Mouse (Mus musculus) thymus, postnatal 36 days (tissue): ENCODE data around the gene Atg2b.

Source experiments
- DNase-seq, 2 experiments: peaks; one replicate each; pipeline ENCODE4 v3.0.0; 2022; ENCODE audit warnings: mixed read lengths in 2 of 2

Atg2b gene

DNA sequence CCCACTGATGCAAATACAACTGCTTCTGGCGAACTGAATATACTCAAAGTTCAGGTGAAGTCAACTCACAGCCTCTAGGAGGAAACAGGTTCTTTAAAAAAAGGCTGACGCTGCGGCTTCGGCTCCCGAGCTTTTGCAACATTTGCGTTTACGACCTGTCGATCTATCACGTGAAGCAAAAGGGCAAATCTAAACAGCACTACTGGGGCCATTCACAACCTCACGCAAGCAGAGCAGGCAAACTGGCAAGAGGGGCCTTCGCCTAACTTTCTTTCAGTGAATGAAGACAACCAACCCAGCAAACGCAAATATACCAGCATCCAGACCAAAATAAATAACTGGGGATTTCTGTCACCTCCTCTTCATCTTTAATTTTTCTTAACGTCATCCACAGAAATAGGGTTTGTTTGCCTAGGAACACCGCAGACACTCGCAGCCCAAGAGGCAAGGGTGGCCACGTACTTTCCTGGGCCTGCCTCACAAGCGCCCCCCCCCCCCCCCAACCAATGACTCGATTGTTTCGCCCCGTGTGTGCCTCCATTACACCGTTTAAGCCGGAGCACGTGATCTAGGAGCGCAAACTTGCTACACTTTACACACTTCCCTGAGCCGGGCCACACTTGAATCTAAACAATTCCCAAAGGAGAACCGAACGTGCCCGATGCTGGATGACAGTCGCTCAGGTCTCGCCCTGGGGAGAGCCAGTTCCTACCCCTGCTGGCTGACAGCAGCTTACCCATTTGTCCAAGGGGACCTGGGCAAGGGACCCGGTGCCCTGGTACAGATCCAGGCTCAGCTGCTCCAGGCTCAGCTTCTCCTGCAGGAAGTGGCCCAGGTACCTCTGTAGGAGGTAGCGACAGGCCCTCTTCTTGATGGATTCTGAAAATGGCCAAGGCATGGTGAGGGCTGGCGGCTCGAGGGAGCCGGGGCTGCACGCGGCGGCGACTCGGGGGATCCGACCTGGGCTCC lies 794 bp downstream of the Atg2b start, which contains the start of gene Gskip:
TSS of gene Gskip (plus strand) at position 897 of the 969 bp plus-strand sequence.
- DNase-seq: peak; percentile 47 to 49

- DNase-seq: no peak
Observed at GRCm38 (mm10) chr12:105678762-105679161, 6.2 kb downstream of the Atg2b start.

DNA sequence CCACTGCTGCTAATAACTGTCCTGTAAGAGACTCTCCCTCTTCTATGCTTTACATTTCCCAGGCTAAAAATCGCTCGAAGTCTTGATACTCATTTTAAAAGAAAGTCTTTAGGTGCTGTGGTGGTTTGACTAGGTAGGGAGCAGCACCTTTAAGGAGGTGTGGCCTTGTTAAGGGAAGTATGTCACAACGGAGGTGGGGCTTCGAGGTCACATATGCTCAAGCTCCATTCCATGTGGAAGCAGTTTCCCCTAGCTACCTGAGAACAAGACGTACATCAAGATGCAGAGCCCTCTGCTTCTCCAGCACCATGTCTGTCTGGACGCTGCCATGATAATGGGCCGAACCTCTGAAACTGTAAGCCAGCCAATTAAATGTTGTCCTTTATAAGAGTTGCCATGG lies 6.8 kb downstream of the Atg2b start:
- no peak for DNase-seq

GRCm38 (mm10) chr12:105676274-105676673 lies 8.7 kb downstream of the Atg2b start:
- no peak for DNase-seq

DNA sequence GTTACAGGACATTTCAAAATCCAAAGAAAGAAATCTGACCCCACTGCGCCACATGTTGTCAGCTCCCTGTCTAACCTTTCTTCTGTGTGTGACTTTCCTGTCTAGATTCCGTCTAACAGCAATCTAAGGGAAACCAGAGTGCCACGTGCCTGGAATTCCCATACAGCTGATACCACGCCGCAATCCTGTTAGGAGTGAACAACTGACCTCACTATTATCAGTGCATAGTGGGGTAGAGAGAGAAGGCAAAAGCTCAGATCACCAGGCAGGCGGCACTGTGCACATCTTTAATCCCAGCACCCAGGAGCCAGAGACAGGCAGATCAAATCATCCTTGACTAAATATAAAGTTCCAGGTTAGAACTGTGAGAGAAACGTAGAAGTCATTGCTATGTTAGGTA lies 29.2 kb downstream of the Atg2b start:
- no peak for DNase-seq

- DNase-seq: no peak
Observed at GRCm38 (mm10) chr12:105642770-105643321, 42.2 kb downstream of the Atg2b start.

GRCm38 (mm10) chr12:105637554-105637953 lies 47.5 kb downstream of the Atg2b start:
- no peak for DNase-seq

DNA sequence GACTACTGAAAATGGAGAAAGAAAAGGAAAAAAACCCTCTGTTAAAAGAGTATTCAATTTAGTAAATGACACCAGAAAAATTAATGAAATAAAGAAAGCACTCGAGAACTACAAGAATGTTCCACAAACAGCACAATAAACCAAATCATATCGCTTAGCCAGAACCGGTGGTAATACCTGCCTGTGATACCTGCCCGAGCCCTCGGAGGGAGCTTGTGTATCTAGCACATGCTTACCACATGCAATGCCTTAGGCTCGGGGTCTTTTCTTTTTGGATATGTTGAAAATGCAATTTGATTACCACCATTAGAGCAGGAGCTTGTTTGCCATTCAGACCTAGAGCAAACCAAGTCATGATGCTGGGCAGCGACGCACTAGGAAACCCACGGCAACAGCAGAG lies 48.5 kb downstream of the Atg2b start:
- no peak for DNase-seq

DNA sequence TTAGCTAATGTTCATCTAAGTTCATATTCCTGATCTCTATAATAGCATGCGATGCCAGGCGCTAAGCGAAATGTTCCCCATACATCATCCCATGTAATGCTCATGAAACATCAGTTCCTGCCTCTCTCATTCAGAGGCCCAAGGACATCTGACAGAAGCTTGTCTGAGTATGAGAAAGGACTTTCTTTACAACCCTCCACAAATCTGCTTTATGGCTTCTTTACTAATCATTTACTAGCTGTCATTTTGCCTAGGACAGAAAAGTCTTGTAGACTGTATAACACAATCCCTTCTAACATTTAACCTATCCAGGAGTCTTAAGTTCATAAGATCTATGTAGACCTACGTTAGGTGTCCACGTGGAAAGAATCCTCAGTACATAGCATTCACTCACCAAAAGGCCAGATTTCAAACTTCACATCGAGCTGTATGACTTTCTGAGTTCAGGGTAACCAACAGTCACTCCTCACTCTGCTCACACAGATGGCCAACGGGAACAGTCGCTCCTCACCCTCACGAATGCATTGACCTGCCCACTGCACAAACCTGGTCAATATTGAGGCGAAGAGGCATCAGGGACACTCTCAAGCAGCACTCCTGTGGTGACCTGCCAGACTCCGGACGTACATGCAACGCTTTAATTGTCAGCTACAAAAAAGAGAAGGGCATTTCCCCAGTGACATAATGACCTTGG lies 50.5 kb downstream of the Atg2b start:
- DNase-seq: no peak

GRCm38 (mm10) chr12:105625798-105626197 lies 59.2 kb downstream of the Atg2b start:
- DNase-seq: no peak

DNA sequence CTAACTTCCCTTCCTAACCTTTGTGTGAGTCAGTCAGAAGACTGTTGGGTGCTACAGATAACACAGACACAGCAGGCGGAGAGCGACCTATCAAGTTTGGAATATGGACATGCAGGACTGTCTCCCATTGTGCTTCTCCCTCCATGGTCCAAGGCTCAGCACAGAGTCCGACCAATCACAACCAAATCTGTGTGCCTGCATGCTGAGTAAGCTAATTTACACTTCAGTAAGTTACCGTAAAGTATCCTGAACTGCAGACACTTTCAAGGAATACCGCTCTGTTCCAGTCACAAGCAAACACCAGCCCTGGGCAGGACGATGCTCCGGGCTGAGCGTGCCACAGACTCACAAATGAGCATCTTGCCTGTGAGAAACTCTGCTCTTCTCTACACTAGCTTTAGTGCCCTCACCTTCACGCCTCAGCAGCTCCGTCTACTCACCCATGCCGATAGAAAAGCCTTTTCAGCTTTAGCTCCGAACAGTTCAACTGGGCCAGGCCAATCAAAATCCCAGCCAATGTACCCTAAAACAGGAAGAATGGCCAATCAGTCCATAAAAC lies 62.0 kb downstream of the Atg2b start:
- DNase-seq: no peak

GRCm38 (mm10) chr12:105622048-105622447 lies 63.0 kb downstream of the Atg2b start:
- DNase-seq: no peak

GRCm38 (mm10) chr12:105613559-105613958 lies 71.5 kb downstream of the Atg2b start:
- DNase-seq: no peak

DNA sequence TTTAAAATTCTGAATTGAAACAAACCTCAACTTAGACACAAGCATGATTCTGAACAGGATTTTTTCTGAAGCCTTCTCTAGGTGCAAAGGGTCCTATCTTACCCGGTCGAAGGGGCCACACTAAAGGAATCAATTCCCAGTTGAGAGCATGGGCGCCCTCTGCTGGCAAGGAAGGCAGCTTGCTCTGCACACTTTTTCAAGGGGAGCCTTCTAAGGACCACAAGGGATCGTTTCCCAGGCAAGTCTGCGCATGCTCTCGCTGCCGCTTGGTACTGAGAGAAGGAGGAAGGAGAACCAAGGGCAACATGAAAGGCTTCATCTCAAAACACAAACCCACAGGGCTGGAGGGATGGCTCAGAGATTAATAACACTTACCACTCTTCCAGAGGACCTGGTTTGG lies 73.3 kb downstream of the Atg2b start:
- DNase-seq: peak; percentile 23 to 35

DNA sequence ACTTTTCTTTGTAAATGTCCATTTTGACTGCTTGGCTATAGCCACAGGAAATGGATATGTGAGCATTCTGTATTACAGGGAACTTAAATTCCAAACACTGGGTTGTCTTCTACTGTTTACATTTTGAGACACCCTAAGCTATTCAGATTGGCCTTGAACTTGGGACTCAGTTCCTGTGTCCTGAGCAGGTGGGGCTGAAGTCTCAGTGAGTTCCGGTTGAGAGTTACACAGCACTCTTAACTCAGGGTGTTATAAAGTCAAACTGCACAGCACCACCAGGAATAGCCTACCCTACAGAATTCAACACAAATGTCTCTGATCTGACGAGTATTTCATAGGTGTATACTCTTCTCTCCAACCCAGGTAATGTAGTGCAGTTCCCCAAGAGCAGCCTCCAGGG lies 74.0 kb downstream of the Atg2b start:
- no peak for DNase-seq

DNA sequence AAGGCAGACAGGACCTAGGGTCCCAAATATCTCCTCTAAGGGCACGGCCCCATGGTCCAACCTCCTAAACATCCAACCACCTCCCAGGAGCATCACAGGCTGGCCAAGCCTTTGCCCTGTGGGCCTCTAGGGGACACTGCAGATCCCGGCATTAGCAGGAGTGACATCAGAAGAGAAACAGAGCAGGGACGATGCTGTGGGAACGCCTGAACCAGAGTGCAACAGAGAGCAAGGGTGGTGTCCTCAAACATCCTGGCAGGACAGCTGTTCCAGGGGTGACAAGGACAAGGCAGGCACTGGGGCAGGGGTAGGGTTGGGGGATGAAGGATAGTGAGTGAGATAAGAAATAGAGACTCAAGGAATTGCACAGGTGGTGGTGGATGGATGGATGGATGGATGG lies 78.1 kb downstream of the Atg2b start:
- no peak for DNase-seq

DNA sequence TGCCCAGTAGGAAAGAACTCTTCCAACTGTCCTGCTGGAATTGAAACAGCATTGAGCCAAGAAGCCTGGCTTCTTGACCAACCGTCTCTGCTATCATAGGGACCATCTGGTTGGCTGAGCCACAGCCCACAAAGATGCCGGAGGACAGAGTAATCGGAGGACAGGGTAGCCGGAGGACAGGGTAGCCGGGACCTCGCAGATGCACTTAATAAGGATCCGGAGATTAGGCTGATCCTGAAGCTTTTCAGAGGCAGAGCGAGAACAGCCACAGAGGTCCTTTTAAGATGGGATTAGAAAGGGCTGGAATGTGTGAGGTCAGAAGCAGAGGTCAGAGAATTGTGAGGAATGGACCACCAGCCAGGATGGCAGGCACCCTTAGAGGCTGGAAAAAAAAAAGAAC lies 79.8 kb downstream of the Atg2b start:
- no peak for DNase-seq

- no peak for DNase-seq
Observed at GRCm38 (mm10) chr12:105603904-105604303, 81.1 kb downstream of the Atg2b start.

GRCm38 (mm10) chr12:105602581-105603210 lies 82.3 kb downstream of the Atg2b start, which contains the start of gene Bdkrb1:
Gene Bdkrb1, plus strand, starts transcription at chr12:105603085.
- DNase-seq: no peak

- no peak for DNase-seq
Observed at GRCm38 (mm10) chr12:105601586-105601985, 83.4 kb downstream of the Atg2b start.

DNA sequence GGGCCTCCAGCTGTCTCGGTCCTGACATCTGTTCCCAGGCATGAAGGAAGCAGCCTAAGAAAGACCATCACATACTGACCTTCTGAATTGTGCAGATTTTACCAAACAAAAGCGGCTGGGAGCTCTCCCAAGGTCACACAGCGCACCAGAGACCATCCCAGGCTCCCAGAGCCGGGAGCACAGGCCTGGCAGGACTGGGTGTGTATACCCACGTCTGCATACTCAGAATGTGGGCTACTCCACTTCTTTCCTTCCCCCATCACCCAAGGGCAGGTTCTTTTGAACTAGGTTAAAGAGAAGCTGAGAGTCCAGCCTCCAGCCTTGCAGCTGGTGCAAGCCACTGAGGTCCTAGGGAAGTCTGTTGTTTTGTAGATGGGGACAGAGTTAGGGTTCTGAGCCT lies 85.9 kb downstream of the Atg2b start:
- no peak for DNase-seq

GRCm38 (mm10) chr12:105598503-105598902 lies 86.5 kb downstream of the Atg2b start:
- DNase-seq: no peak

DNA sequence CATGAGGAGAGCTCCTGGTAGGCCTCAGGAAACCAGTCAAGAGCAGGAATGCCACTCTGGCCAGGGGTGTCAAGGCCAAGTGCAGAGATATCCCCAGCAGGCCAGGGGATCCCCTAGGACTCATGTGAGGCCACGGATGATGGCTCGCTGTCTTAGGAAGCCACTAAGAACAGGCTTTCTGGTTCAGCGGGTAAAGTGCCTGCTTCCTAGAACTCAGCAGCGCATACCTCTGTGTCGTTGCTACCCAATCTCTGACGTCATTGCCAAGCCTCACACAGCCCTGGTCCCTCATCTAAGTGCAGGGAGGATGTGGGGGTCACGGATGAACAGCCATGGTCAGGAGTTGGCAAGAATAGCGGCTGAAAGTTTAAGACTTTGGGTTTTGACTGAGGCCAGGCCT lies 87.9 kb downstream of the Atg2b start:
- no peak for DNase-seq
